Mouse (Mus musculus) MEL (cell line): ENCODE measurements around the gene Gtf3a. TPM values are rescaled to one million over a fixed set of nuclear protein-coding genes. Genes with fewer than 3 reads are reported as not detected.

Experiments
- DNase-seq: peaks from one replicate; pipeline ENCODE4 v3.0.0; 2011; ENCODE audit warnings: low read depth, low spot score
- H3K27ac ChIP-seq: 2 replicates; pipeline ENCODE4 v1.5.1; 2012; ENCODE audit warnings: low read depth, mild to moderate bottlenecking, control low read depth, low read length, moderate library complexity; ENCODE audit not compliant: control insufficient read depth
- H3K27me3 ChIP-seq, 2 experiments: fragments of 150-350 bp in 1 of 2; sonication (generic) in 1 of 2; 2 replicates each; pipeline ENCODE4 v1.6.1; 2012; ENCODE audit warnings: low read length in 2 of 2, mild to moderate bottlenecking in 2 of 2, improper control_type of control experiment in 1 of 2, moderate library complexity in 1 of 2; ENCODE audit not compliant: insufficient read depth in 2 of 2, control insufficient read depth in 1 of 2
- H3K36me3 ChIP-seq, 2 experiments: 2 replicates each; pipeline ENCODE4 v1.6.1; 2012 to 2014; ENCODE audit warnings: low read length in 2 of 2, improper control_type of control experiment in 1 of 2, inconsistent platforms in 1 of 2, mild to moderate bottlenecking in 1 of 2; ENCODE audit not compliant: insufficient read depth in 2 of 2, control insufficient read depth in 1 of 2
- H3K4me1 ChIP-seq, 2 experiments: fragments of 150-350 bp in 1 of 2; sonication (generic) in 1 of 2; 2 replicates each; pipeline ENCODE4 v1.6.1; 2012; ENCODE audit warnings: low read length in 2 of 2, improper control_type of control experiment in 1 of 2, mild to moderate bottlenecking in 1 of 2; ENCODE audit not compliant: insufficient read depth in 2 of 2, control insufficient read depth in 1 of 2
- H3K4me3 ChIP-seq, 2 experiments: fragments of 150-350 bp in 1 of 2; sonication (generic) in 1 of 2; 2 replicates each; pipeline ENCODE4 v1.5.1; 2012; ENCODE audit warnings: low read depth in 2 of 2, low read length in 2 of 2, mild to moderate bottlenecking in 2 of 2, moderate library complexity in 2 of 2, control low read depth in 1 of 2, improper control_type of control experiment in 1 of 2; ENCODE audit not compliant: control insufficient read depth in 1 of 2, insufficient read depth in 1 of 2
- H3K79me2 ChIP-seq: 2 replicates; pipeline ENCODE4 v1.6.1; 2012; ENCODE audit warnings: mild to moderate bottlenecking, low read length, moderate library complexity; ENCODE audit not compliant: control insufficient read depth, poor library complexity, insufficient read depth
- H3K9ac ChIP-seq: 2 replicates; pipeline ENCODE4 v1.6.1; 2012; ENCODE audit warnings: low read depth, mild to moderate bottlenecking, control low read depth, low read length, moderate library complexity; ENCODE audit not compliant: control insufficient read depth, poor library complexity, severe bottlenecking
- H3K9me3 ChIP-seq: fragments of 150-350 bp; sonication (generic); replicated peaks from 2 replicates; pipeline ENCODE4 v1.6.1; 2012; ENCODE audit warnings: mild to moderate bottlenecking, low read length, improper control_type of control experiment, moderate library complexity; ENCODE audit not compliant: insufficient read depth
- BHLHE40 ChIP-seq: IDR thresholded peaks from 2 replicates; pipeline ENCODE4 v1.6.1; 2012; ENCODE audit warnings: low read depth, mild to moderate bottlenecking, inconsistent platforms, low read length, improper control_type of control experiment, borderline replicate concordance
- CHD2 ChIP-seq: IDR thresholded peaks from 2 replicates; pipeline ENCODE4 v1.6.1; 2011; ENCODE audit warnings: low read length, improper control_type of control experiment
- CTCF ChIP-seq, 3 experiments: IDR thresholded peaks in 2 of 3; conservative IDR thresholded peaks in 1 of 3; 2 replicates each; pipeline ENCODE4 v1.5.1; 2011 to 2012; ENCODE audit warnings: low read length in 3 of 3, low read depth in 2 of 3, mild to moderate bottlenecking in 2 of 3, improper control_type of control experiment in 1 of 3, inconsistent platforms in 1 of 3, mixed read lengths in 1 of 3, moderate library complexity in 1 of 3; ENCODE audit not compliant: control insufficient read depth in 1 of 3, insufficient read depth in 1 of 3, poor library complexity in 1 of 3, severe bottlenecking in 1 of 3
- EP300 ChIP-seq, 2 experiments: IDR thresholded peaks; 2 replicates each; pipeline ENCODE4 v1.6.1; 2011; ENCODE audit warnings: improper control_type of control experiment in 2 of 2, low read length in 2 of 2, low read depth in 1 of 2, mild to moderate bottlenecking in 1 of 2
- ETS1 ChIP-seq: IDR thresholded peaks from 2 replicates; pipeline ENCODE4 v1.6.1; 2012; ENCODE audit warnings: low read depth, mild to moderate bottlenecking, inconsistent platforms, low read length, improper control_type of control experiment, moderate library complexity
- GATA1 ChIP-seq: IDR thresholded peaks from 2 replicates; pipeline ENCODE4 v1.6.1; 2011; ENCODE audit warnings: low read depth, low read length, improper control_type of control experiment
- HCFC1 ChIP-seq: IDR thresholded peaks from 2 replicates; pipeline ENCODE4 v1.6.1; 2012; ENCODE audit warnings: low read depth, mild to moderate bottlenecking, inconsistent platforms, low read length, improper control_type of control experiment, moderate library complexity
- JUND ChIP-seq: IDR thresholded peaks from 2 replicates; pipeline ENCODE4 v1.6.1; 2011; ENCODE audit warnings: low read depth, mild to moderate bottlenecking, improper control_type of control experiment, low read length
- KAT2A ChIP-seq: conservative IDR thresholded peaks from 2 replicates; pipeline ENCODE4 v1.6.1; 2012; ENCODE audit warnings: low read depth, low read length, improper control_type of control experiment, inconsistent platforms
- MAZ ChIP-seq: IDR thresholded peaks from 2 replicates; pipeline ENCODE4 v1.6.1; 2012; ENCODE audit warnings: low read depth, mild to moderate bottlenecking, inconsistent platforms, low read length, improper control_type of control experiment
- MEF2A ChIP-seq: IDR thresholded peaks from 2 replicates; pipeline ENCODE4 v1.6.1; 2014; ENCODE audit warnings: low read depth, mild to moderate bottlenecking, inconsistent platforms, low read length, improper control_type of control experiment; ENCODE audit not compliant: poor library complexity, insufficient replicate concordance, severe bottlenecking; ENCODE audit errors: extremely low read depth
- MYB ChIP-seq: IDR thresholded peaks from 2 replicates; pipeline ENCODE4 v1.6.1; 2011; ENCODE audit warnings: mild to moderate bottlenecking, low read depth, low read length, improper control_type of control experiment
- NRF1 ChIP-seq: IDR thresholded peaks from 2 replicates; pipeline ENCODE4 v1.6.1; 2014; ENCODE audit warnings: low read depth, mild to moderate bottlenecking, inconsistent platforms, low read length, improper control_type of control experiment, moderate library complexity; ENCODE audit not compliant: poor library complexity, insufficient read depth, severe bottlenecking
- POLR2A ChIP-seq, 2 experiments: IDR thresholded peaks; 2 replicates each; pipeline ENCODE4 v1.6.1; 2011 to 2012; ENCODE audit warnings: low read length in 2 of 2, mild to moderate bottlenecking in 2 of 2, control low read depth in 1 of 2, improper control_type of control experiment in 1 of 2, low read depth in 1 of 2, moderate library complexity in 1 of 2; ENCODE audit not compliant: control insufficient read depth in 1 of 2, insufficient read depth in 1 of 2, poor library complexity in 1 of 2
- POLR2AphosphoS5 ChIP-seq: IDR thresholded peaks from 2 replicates; pipeline ENCODE4 v1.6.1; 2012; ENCODE audit warnings: low read depth, borderline replicate concordance, mild to moderate bottlenecking, inconsistent platforms, low read length, moderate library complexity, mixed read lengths
- SIN3A ChIP-seq: IDR thresholded peaks from 2 replicates; pipeline ENCODE4 v1.6.1; 2012; ENCODE audit warnings: low read length, improper control_type of control experiment, inconsistent platforms
- SMC3 ChIP-seq: IDR thresholded peaks from 2 replicates; pipeline ENCODE4 v1.6.1; 2011; ENCODE audit warnings: low read depth, low read length, improper control_type of control experiment
- USF1 ChIP-seq: IDR thresholded peaks from 2 replicates; pipeline ENCODE4 v1.6.1; 2014; ENCODE audit warnings: low read depth, mild to moderate bottlenecking, inconsistent platforms, low read length, improper control_type of control experiment, moderate library complexity
- USF2 ChIP-seq, 2 experiments: IDR thresholded peaks; 2 replicates each; pipeline ENCODE4 v1.6.1; 2011 to 2012; ENCODE audit warnings: improper control_type of control experiment in 2 of 2, low read length in 2 of 2, borderline replicate concordance in 1 of 2, inconsistent platforms in 1 of 2, low read depth in 1 of 2, mild to moderate bottlenecking in 1 of 2; ENCODE audit not compliant: insufficient read depth in 1 of 2
- ZKSCAN1 ChIP-seq: IDR thresholded peaks from 2 replicates; pipeline ENCODE4 v1.6.1; 2012; ENCODE audit warnings: low read depth, mild to moderate bottlenecking, inconsistent platforms, low read length, improper control_type of control experiment, moderate library complexity
- ZNF384 ChIP-seq: IDR thresholded peaks from 2 replicates; pipeline ENCODE4 v1.6.1; 2012; ENCODE audit warnings: low read depth, mild to moderate bottlenecking, inconsistent platforms, low read length, improper control_type of control experiment
- polyA plus RNA-seq, 2 experiments: library from polyadenylated mRNA; stranded (reverse) in 1 of 2; unstranded in 1 of 2; fragments of >175 nt in 1 of 2; fragments of >200 nt in 1 of 2; gene quantifications; 2 replicates each; pipeline versions ENCODE4 v1.2.1 to v1.2.4; 2012; ENCODE audit warnings: low replicate concordance in 2 of 2, low read depth in 1 of 2; ENCODE audit not compliant: insufficient read length in 2 of 2, insufficient read depth in 1 of 2, missing spikeins in 1 of 2
- total RNA-seq: library from RNA; depleted of rRNA; stranded (reverse); fragments of 300-350 nt; gene quantifications from 2 replicates; pipeline ENCODE4 v1.2.3, GENCODE M21; 2012

Gtf3a gene
- total and polyA plus RNA-seq, 3 experiments, result 173 to 204 TPM; not detected in 1

GRCm38 (mm10) chr5:146923547-146923946, 24.9 kb upstream of the Gtf3a start:
- TF ChIP-seq SMC3 (no peak), ZNF384 (no peak), MEF2A (no peak), POLR2AphosphoS5 (no peak), MYB (no peak), JUND (no peak), HCFC1 (no peak)
- H3K4me3 ChIP-seq, result no peak overlapping the region
- no peaks in the 10 kb centered on the region for H3K4me1 ChIP-seq
- no peak for DNase-seq
- H3K27me3 ChIP-seq, result peaks cover 0 to 2% of the 10 kb centered on the region in 2 experiments; a peak in 1 of 4 replicates
- H3K79me2 ChIP-seq, result no peaks in the 10 kb centered on the region
- H3K36me3 ChIP-seq, result 0 out of 4 replicates have a peak, but pooled peaks cover 0 to under 1% of the 10 kb centered on the region in 2 experiments
- no peak overlapping the region for H3K9ac ChIP-seq
- no peak overlapping the region for H3K27ac ChIP-seq
- H3K9me3 ChIP-seq, result no peaks in the 10 kb centered on the region

DNA sequence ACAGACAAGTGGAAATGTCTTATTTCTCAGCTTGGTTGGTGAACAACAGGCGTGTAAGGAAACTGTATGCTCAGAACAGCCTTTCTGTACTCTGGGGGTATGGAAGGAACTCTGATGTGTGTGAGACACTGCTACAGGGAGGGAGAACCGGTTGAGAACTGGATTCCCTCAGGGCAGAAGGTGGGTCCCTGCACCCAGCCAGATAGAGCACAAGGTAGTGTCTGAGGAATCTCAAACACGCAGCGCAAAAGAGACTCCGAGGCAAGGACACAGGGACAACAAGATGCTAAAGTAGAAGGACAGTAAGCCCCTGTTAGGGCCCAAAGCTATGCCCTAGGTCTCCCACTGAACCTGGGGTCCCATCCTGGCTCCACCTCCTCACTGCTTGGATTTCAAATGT, 21.8 kb upstream of the Gtf3a start:
- H3K9me3 ChIP-seq, result no peaks in the 10 kb centered on the region
- no peak for TF ChIP-seq ZKSCAN1
- no peak for TF ChIP-seq GATA1
- TF ChIP-seq BHLHE40, result no peak
- no peak for TF ChIP-seq CTCF (IDR thresholded peaks at IDR 0.05 in 2 of 3, conservative IDR thresholded peaks at IDR 0.05 in 1 of 3; ENCODE audit: control insufficient read depth in 1 of 3, insufficient read depth in 1 of 3, low read depth in 2 of 3, low read length in 3 of 3, poor library complexity in 1 of 3, severe bottlenecking in 1 of 3)
- no peak for TF ChIP-seq USF1
- no peak for TF ChIP-seq ETS1
- no peak for TF ChIP-seq POLR2AphosphoS5
- TF ChIP-seq KAT2A, result no peak
- no peak for TF ChIP-seq EP300 (IDR thresholded peaks at IDR 0.05; ENCODE audit: low read depth in 1 of 2, low read length in 2 of 2)
- TF ChIP-seq JUND, result no peak
- no peak for TF ChIP-seq MAZ
- TF ChIP-seq CHD2, result no peak
- TF ChIP-seq POLR2A (IDR thresholded peaks at IDR 0.05; ENCODE audit: control insufficient read depth in 1 of 2, insufficient read depth in 1 of 2, low read depth in 1 of 2, low read length in 2 of 2, poor library complexity in 1 of 2), result no peak
- TF ChIP-seq SIN3A, result no peak
- no peak for TF ChIP-seq USF2 (IDR thresholded peaks at IDR 0.05; ENCODE audit: borderline replicate concordance in 1 of 2, insufficient read depth in 1 of 2, low read depth in 1 of 2, low read length in 2 of 2)
- no peak for TF ChIP-seq NRF1
- peaks cover 0 to 10% of the 10 kb centered on the region in 2 experiments; a peak in 2 of 4 replicates for H3K36me3 ChIP-seq
- H3K4me3 ChIP-seq, result no peak overlapping the region
- no peak for DNase-seq
- peaks cover 0 to 2% of the 10 kb centered on the region in 2 experiments; a peak in 1 of 4 replicates for H3K27me3 ChIP-seq
- no peak overlapping the region for H3K9ac ChIP-seq
- H3K27ac ChIP-seq, result no peak overlapping the region
- H3K4me1 ChIP-seq, result peaks cover 2 to 15% of the 10 kb centered on the region in 2 experiments; a peak in 3 of 4 replicates
- H3K79me2 ChIP-seq, result no peaks in the 10 kb centered on the region
